Mouse (Mus musculus): ENCODE results near the gene Tada2a.
A peak's percentile ranks its signal among the peaks of the same experiment; 100 is the strongest.

DNA sequence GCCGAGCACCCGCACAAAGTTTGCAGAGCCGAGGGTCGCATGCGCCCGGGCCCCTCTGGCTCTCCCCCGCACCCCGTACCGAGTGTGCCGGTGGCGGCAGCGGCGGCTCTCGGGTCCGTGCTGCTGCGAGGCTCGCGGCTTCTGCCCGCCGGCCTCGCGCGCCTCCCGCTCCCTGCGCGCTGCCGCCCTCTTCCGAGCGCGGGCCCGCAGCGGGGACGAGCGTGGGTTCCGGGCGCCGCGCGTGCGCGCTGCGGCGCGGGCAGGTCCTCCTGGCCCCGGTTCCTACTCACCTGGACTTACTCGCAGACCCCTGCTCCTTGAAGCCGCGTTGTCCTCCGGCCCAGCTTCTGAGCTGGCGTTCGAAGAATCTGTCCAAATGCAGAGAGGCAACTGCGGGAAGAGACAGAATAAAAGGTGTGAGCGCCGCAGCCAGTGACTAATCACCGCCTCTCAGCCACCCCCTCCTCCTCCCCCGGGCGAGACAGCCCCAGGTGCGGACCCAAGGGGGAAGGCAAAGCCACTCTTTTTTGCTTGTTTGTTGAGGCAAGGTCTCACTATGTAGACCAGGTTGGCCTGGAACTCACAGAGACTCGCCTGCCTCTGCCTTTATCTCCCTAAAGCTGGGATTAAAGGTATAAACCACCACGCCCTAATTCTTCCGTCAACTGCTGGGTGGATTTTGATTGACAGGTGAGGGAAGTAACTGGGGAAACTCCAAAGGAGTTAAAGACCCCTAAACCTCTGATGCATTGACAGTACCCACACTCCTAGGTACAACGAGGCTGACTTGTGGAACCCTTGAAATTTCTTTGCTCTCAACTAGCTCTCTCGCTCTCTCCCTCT, 61.0 kb downstream of the Tada2a start:
- TF ChIP-seq CTCF (IDR thresholded peaks at IDR 0.05; ENCODE audit: insufficient read depth, low read length) (no peak), POLR2A (IDR thresholded peaks at IDR 0.05; ENCODE audit: borderline replicate concordance, extremely low read depth, low read depth, low read length) (0 out of 2 replicates have a peak, but pooled peaks have one; percentile 13)
